Mouse (Mus musculus) myocyte (in vitro differentiated cells): ENCODE measurements around the gene Tax1bp1. TPM values are rescaled to one million over a fixed set of nuclear protein-coding genes. Genes with fewer than 3 reads are reported as not detected.

ENCODE experiments used
- H3K27me3 ChIP-seq: one replicate; pipeline ENCODE4 v1.6.1; 2011; ENCODE audit not compliant: control insufficient read depth, insufficient read depth, insufficient read length
- H3K36me3 ChIP-seq: one replicate; pipeline ENCODE4 v1.6.1; 2011; ENCODE audit not compliant: control insufficient read depth, insufficient read depth
- H3K4me2 ChIP-seq: one replicate; pipeline ENCODE4 v1.6.1; 2011; ENCODE audit warnings: low read depth, control low read depth
- H3K4me3 ChIP-seq: one replicate; pipeline ENCODE4 v1.5.1; 2011; ENCODE audit warnings: mild to moderate bottlenecking, control low read depth, moderate library complexity
- H3K79me2 ChIP-seq: one replicate; pipeline ENCODE4 v1.6.1; 2011; ENCODE audit not compliant: control insufficient read depth, insufficient read depth
- H3ac ChIP-seq: one replicate; pipeline ENCODE4 v1.6.1; 2011; ENCODE audit not compliant: control insufficient read depth, insufficient read length
- CEBPB ChIP-seq: IDR thresholded peaks from 2 replicates; pipeline ENCODE4 v1.6.1; 2011; ENCODE audit warnings: mild to moderate bottlenecking, moderate library complexity; ENCODE audit not compliant: poor library complexity, insufficient read depth, severe bottlenecking
- E2F4 ChIP-seq: IDR thresholded peaks from one replicate; pipeline ENCODE4 v1.6.1; 2011; ENCODE audit warnings: mild to moderate bottlenecking, control low read depth, moderate library complexity; ENCODE audit not compliant: insufficient read depth
- MAX ChIP-seq: IDR thresholded peaks from one replicate; pipeline ENCODE4 v1.6.1; 2011; ENCODE audit warnings: low read depth, mild to moderate bottlenecking, control low read depth
- MYOD1 ChIP-seq, 3 experiments: IDR thresholded peaks; one replicate each; pipeline ENCODE4 v1.6.1; 2011; ENCODE audit warnings: control low read depth in 2 of 3, low read depth in 2 of 3, mild to moderate bottlenecking in 2 of 3, moderate library complexity in 1 of 3; ENCODE audit not compliant: insufficient read length in 2 of 3, control insufficient read depth in 1 of 3
- MYOG ChIP-seq, 3 experiments: IDR thresholded peaks; one replicate each; pipeline ENCODE4 v1.6.1; 2011; ENCODE audit warnings: control low read depth in 2 of 3, low read depth in 2 of 3, mild to moderate bottlenecking in 2 of 3; ENCODE audit not compliant: insufficient read length in 2 of 3, control insufficient read depth in 1 of 3, insufficient read depth in 1 of 3
- POLR2A ChIP-seq: IDR thresholded peaks from one replicate; pipeline ENCODE4 v1.6.1; 2011; ENCODE audit warnings: low read depth, mild to moderate bottlenecking, control low read depth, moderate library complexity; ENCODE audit not compliant: insufficient read length
- POLR2AphosphoS2 ChIP-seq: IDR thresholded peaks from one replicate; pipeline ENCODE4 v1.6.1; 2011; ENCODE audit warnings: low read depth, control low read depth; ENCODE audit not compliant: insufficient read length
- REST ChIP-seq: IDR thresholded peaks from one replicate; pipeline ENCODE4 v1.6.1; 2011; ENCODE audit warnings: mild to moderate bottlenecking, control low read depth, moderate library complexity; ENCODE audit not compliant: insufficient read depth, insufficient read length
- SRF ChIP-seq: IDR thresholded peaks from one replicate; pipeline ENCODE4 v1.6.1; 2011; ENCODE audit warnings: low read depth; ENCODE audit not compliant: control insufficient read depth, insufficient read length
- TCF12 ChIP-seq: IDR thresholded peaks from one replicate; pipeline ENCODE4 v1.6.1; 2011; ENCODE audit warnings: mild to moderate bottlenecking, control low read depth; ENCODE audit not compliant: poor library complexity, insufficient read depth, severe bottlenecking
- TCF3 ChIP-seq: IDR thresholded peaks from one replicate; pipeline ENCODE4 v1.6.1; 2011; ENCODE audit warnings: low read depth, control low read depth; ENCODE audit not compliant: insufficient read length
- USF1 ChIP-seq: IDR thresholded peaks from one replicate; pipeline ENCODE4 v1.6.1; 2011; ENCODE audit warnings: low read depth, mild to moderate bottlenecking, control low read depth, moderate library complexity
- polyA plus RNA-seq: library from polyadenylated mRNA; unstranded; fragments of >200 nt; fragmentation: generic; extraction: Trizol; gene quantifications from one replicate; pipeline ENCODE4 v1.2.1, GENCODE M21; 2012; ENCODE audit warnings: missing spikeins

Tax1bp1 gene
- polyA plus RNA-seq, 1 experiment: 25.1 TPM

DNA sequence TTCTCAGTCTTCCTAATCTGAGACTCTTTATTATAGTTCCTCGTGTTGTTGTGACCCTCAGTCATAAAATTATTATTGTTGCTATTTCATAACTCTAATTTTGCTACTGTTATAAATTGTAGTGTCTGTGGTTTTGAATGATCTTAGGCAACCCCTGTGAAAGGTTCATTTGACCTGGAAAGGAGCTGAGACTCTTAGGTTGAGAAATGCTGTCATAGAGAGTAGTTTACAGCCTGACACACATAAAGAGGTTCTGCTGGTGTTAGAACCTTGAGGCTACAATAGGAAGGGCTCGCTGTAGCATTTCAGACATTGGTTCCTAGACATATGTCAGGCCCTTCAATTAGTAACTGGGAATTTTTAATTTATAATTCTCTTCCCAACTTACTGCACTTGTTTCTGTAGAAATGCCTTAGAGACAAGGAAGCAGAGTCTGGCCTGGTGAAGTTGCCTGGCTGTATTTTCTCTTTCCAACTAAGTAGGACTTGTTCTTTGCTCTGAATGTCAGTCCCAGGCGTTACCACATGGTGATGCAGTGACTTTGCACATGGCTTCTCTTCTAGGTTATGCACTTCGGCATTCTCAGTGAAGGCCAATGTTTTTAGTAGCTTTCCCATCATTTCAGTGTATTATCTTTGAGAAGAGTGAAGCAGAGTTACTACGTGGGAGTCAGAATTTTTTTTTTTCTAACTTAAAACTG lies 4.1 kb downstream of the Tax1bp1 start:
- no peak overlapping the region for H3K4me2 ChIP-seq
- H3K4me3 ChIP-seq: no peak overlapping the region
- H3K79me2 ChIP-seq: peaks cover 86% of the 10 kb centered on the region
- H3ac ChIP-seq: no peak overlapping the region
- no peaks in the 10 kb centered on the region for H3K36me3 ChIP-seq
- H3K27me3 ChIP-seq: no peaks in the 10 kb centered on the region
- TF ChIP-seq POLR2A: no peak
- no peak for TF ChIP-seq REST
- no peak for TF ChIP-seq SRF
- no peak for TF ChIP-seq TCF12
- no peak for TF ChIP-seq E2F4

- H3K4me3 ChIP-seq: no peak overlapping the region
- TF ChIP-seq TCF12 (no peak), MAX (no peak)
- no peak overlapping the region for H3ac ChIP-seq
- H3K4me2 ChIP-seq: no peak overlapping the region
- H3K79me2 ChIP-seq: peaks cover 28% of the 10 kb centered on the region
- H3K27me3 ChIP-seq: no peaks in the 10 kb centered on the region
- peaks cover 25% of the 10 kb centered on the region for H3K36me3 ChIP-seq
These were observed 11.4 kb downstream of the Tax1bp1 start for GRCm38 (mm10) chr6:52724805-52725439.

- TF ChIP-seq POLR2A (no peak), MAX (no peak), SRF (no peak)
These were observed 16.8 kb downstream of the Tax1bp1 start for GRCm38 (mm10) chr6:52730338-52730737.

GRCm38 (mm10) chr6:52734630-52735029 lies 21.1 kb downstream of the Tax1bp1 start:
- H3ac ChIP-seq: no peak overlapping the region
- no peak overlapping the region for H3K4me3 ChIP-seq
- TF ChIP-seq CEBPB: no peak
- no peak for TF ChIP-seq E2F4
- no peak for TF ChIP-seq POLR2AphosphoS2
- TF ChIP-seq MAX: no peak
- no peak for TF ChIP-seq TCF3
- no peak for TF ChIP-seq USF1
- TF ChIP-seq TCF12: no peak
- TF ChIP-seq REST: no peak
- TF ChIP-seq MYOG (IDR thresholded peaks at IDR 0.05; ENCODE audit: control insufficient read depth in 1 of 3, insufficient read depth in 1 of 3, insufficient read length in 2 of 3, low read depth in 2 of 3): no peak
- TF ChIP-seq SRF: no peak
- TF ChIP-seq MYOD1 (IDR thresholded peaks at IDR 0.05; ENCODE audit: control insufficient read depth in 1 of 3, insufficient read length in 2 of 3, low read depth in 2 of 3): no peak
- H3K4me2 ChIP-seq: no peak overlapping the region
- peaks cover 48% of the 10 kb centered on the region for H3K36me3 ChIP-seq
- no peaks in the 10 kb centered on the region for H3K27me3 ChIP-seq
- H3K79me2 ChIP-seq: no peaks in the 10 kb centered on the region

More at GRCm38 (mm10) chr6:52730338-52730737, 16.8 kb downstream of the Tax1bp1 start:
- H3K4me3 ChIP-seq: no peak overlapping the region
- H3K27me3 ChIP-seq: no peaks in the 10 kb centered on the region
- H3K79me2 ChIP-seq: peaks cover 4% of the 10 kb centered on the region
- H3ac ChIP-seq: no peak overlapping the region
- peaks cover 48% of the 10 kb centered on the region for H3K36me3 ChIP-seq
- no peak overlapping the region for H3K4me2 ChIP-seq

GRCm38 (mm10) chr6:52752832-52753231 lies 39.3 kb downstream of the Tax1bp1 start:
- no peak overlapping the region for H3K4me2 ChIP-seq
- H3K79me2 ChIP-seq: no peaks in the 10 kb centered on the region
- peaks cover 27% of the 10 kb centered on the region for H3K36me3 ChIP-seq
- no peaks in the 10 kb centered on the region for H3K27me3 ChIP-seq
- H3ac ChIP-seq: no peak overlapping the region
- H3K4me3 ChIP-seq: no peak overlapping the region
- TF ChIP-seq REST (no peak), SRF (no peak), TCF3 (no peak), CEBPB (no peak), E2F4 (no peak), USF1 (no peak), MYOD1 (IDR thresholded peaks at IDR 0.05; ENCODE audit: control insufficient read depth in 1 of 3, insufficient read length in 2 of 3, low read depth in 2 of 3) (no peak), TCF12 (no peak), MAX (no peak), POLR2A (no peak), MYOG (IDR thresholded peaks at IDR 0.05; ENCODE audit: control insufficient read depth in 1 of 3, insufficient read depth in 1 of 3, insufficient read length in 2 of 3, low read depth in 2 of 3) (no peak)
